Comparison of ENCODE assay signal across 7 mouse cellular contexts in genomic region chr4:89524260-89525200, GRCm38 (mm10).
DNase-seq lines count a peak whose midpoint lies in the region; ATAC-seq lines count a peak whose summit lies in the region.

No protein-coding gene starts in this region.

- DNase-seq in adrenal gland, adult 18-20 months (ENCODE audit: low spot score in 2 of 2), result peak; percentile 50 to 52
- peak; percentile 92 for DNase-seq in embryo, embryonic 10 days (ENCODE audit: low spot score)
- DNase-seq in gastrocnemius, postnatal 10 days, result peak; percentile 31
- DNase-seq in induced T-regulatory cell, adult 2 months (ENCODE audit: low read depth), result peak; percentile 91
- DNase-seq in left cerebral cortex, postnatal 25 days (ENCODE audit: low spot score in 2 of 2), result peak; percentile 47 to 69
- DNase-seq in right cerebral cortex, postnatal 14 days, result peak; percentile 43

- peak; percentile 96 for ATAC-seq in megakaryocyte-erythroid progenitor cell, adult 5-6 weeks (replicated peaks; ENCODE audit: low FRiP score, low TSS enrichment, poor library complexity, severe bottlenecking)

- intact Hi-C loops in left cerebral cortex, postnatal 25 days (cut with DNase I), result loop anchor here (1.0 to 10.0 kb wide), 3 partner anchors 230 to 650 kb away; partner anchors contain the start of gene Cdkn2a

Comparison
In these comparisons a context has a peak if more than half of its experiments do, and no peak if none do; other contexts are left out.
1. Peak in every context shown above with its lines: DNase-seq and ATAC-seq.
2. DNase-seq: peak in every context shown above with its lines; median percentile 92 in embryo, embryonic 10 days; 91 in induced T-regulatory cell, adult 2 months; 58 in left cerebral cortex, postnatal 25 days; 51 in adrenal gland, adult 18-20 months; 43 in right cerebral cortex, postnatal 14 days; 31 in gastrocnemius, postnatal 10 days.